Mouse (Mus musculus) limb, embryonic 14.5 days (tissue): ENCODE results near the gene Sbk2. TPM values are rescaled to one million over a fixed set of nuclear protein-coding genes. Genes with fewer than 3 reads are reported as not detected.

Experiments used
- ATAC-seq: fragments of 200-750 bp; cut with Nextera tagmentation; 2 replicates; pipeline ENCODE4 v1.8.0; 2017; ENCODE audit warnings: low read depth, moderate number of reproducible peaks, moderate TSS enrichment; ENCODE audit not compliant: low FRiP score
- DNase-seq: peaks from one replicate; pipeline ENCODE4 v3.0.0-alpha.2; 2015; ENCODE audit warnings: low spot score
- H3K27ac ChIP-seq: fragments of 300-500 bp; sonication (generic); replicated peaks from 2 replicates; pipeline ENCODE4 v1.5.1; 2014; ENCODE audit warnings: low read depth, mild to moderate bottlenecking, low read length, moderate library complexity, mixed read lengths
- H3K27me3 ChIP-seq: fragments of 300-500 bp; sonication (generic); 2 replicates; pipeline ENCODE4 v1.6.1; 2014; ENCODE audit warnings: low read length, mixed read lengths; ENCODE audit not compliant: control insufficient read depth, insufficient read depth
- H3K36me3 ChIP-seq: fragments of 300-500 bp; sonication (generic); 2 replicates; pipeline ENCODE4 v1.6.1; 2014; ENCODE audit warnings: mild to moderate bottlenecking, low read length, moderate library complexity, mixed read lengths; ENCODE audit not compliant: control insufficient read depth, insufficient read depth
- H3K4me1 ChIP-seq: fragments of 300-500 bp; sonication (generic); 2 replicates; pipeline ENCODE4 v1.6.1; 2014; ENCODE audit warnings: antibody characterized with exemption, low read length, mixed read lengths; ENCODE audit not compliant: control insufficient read depth, insufficient read depth
- H3K4me2 ChIP-seq: fragments of 300-500 bp; sonication (generic); replicated peaks from 2 replicates; pipeline ENCODE4 v1.6.1; 2014; ENCODE audit warnings: low read depth, mild to moderate bottlenecking, low read length, moderate library complexity; ENCODE audit not compliant: severe bottlenecking
- H3K4me3 ChIP-seq: fragments of 300-500 bp; sonication (generic); replicated peaks from 2 replicates; pipeline ENCODE4 v1.5.1; 2014; ENCODE audit warnings: low read length
- H3K9ac ChIP-seq: fragments of 300-500 bp; sonication (generic); 2 replicates; pipeline ENCODE4 v1.6.1; 2014; ENCODE audit warnings: mild to moderate bottlenecking, low read depth, low read length, moderate library complexity; ENCODE audit not compliant: severe bottlenecking
- H3K9me3 ChIP-seq: fragments of 300-500 bp; sonication (generic); 2 replicates; pipeline ENCODE4 v1.6.1; 2016; ENCODE audit warnings: low read length; ENCODE audit not compliant: control insufficient read depth
- POLR2A ChIP-seq: fragments of 200-500 bp; IDR thresholded peaks from 2 replicates; pipeline ENCODE4 v1.8.0; 2012; ENCODE audit warnings: inconsistent platforms, mild to moderate bottlenecking, moderate library complexity, borderline replicate concordance; ENCODE audit not compliant: insufficient read depth, insufficient read length; ENCODE audit errors: extremely low read depth
- WGBS: fragments of 180-500 bp; shearing (Covaris S2); extraction: QIAGEN DNeasy Blood & Tissue Kit; methylation state at CpG from one replicate; pipeline ENCODE4 v1.1.7; 2014; 5-methylcytosine and 5-hydroxymethylcytosine counted together
- polyA plus RNA-seq, 2 experiments: library from polyadenylated mRNA; depleted of rRNA in 1 of 2; stranded (reverse) in 1 of 2; unstranded in 1 of 2; fragments of >200 nt; fragmentation: Nextera tagmentation in 1 of 2; extraction: Ambion mirVana in 1 of 2; gene quantifications; 2 replicates each; pipeline versions ENCODE4 v1.2.1 to v1.2.3; 2012 to 2014

Sbk2 gene
- polyA plus RNA-seq, 2 experiments: 0.37 to 0.45 TPM

- no peaks in the 10 kb centered on the region for H3K4me1 ChIP-seq
- no peaks in the 10 kb centered on the region for H3K36me3 ChIP-seq
- no peak overlapping the region for H3K9ac ChIP-seq
- H3K4me2 ChIP-seq: no peak overlapping the region
- no peak for ATAC-seq
- H3K27ac ChIP-seq: no peak overlapping the region
- H3K27me3 ChIP-seq: no peaks in the 10 kb centered on the region
- WGBS: 79% methylated on average over 4 of the region's 4 CpGs
- DNase-seq: no peak
- TF ChIP-seq POLR2A: no peak
- no peak overlapping the region for H3K4me3 ChIP-seq
- no peaks in the 10 kb centered on the region for H3K9me3 ChIP-seq
These were observed 29.9 kb downstream of the Sbk2 start for GRCm38 (mm10) chr7:4934160-4934914.

GRCm38 (mm10) chr7:4933103-4933502 is 31.1 kb downstream of the Sbk2 start:
- ATAC-seq (peak; percentile 29; the same call in 1 of the 2 replicates), DNase-seq (no peak)
- H3K4me3 ChIP-seq: no peak overlapping the region
- no peaks in the 10 kb centered on the region for H3K9me3 ChIP-seq
- no peak overlapping the region for H3K27ac ChIP-seq
- 72% methylated on average over 12 of the region's 12 CpGs for WGBS
- no peak overlapping the region for H3K4me2 ChIP-seq
- H3K9ac ChIP-seq: 0 out of 2 replicates have a peak overlapping the region, but pooled peaks have one; percentile 25
- H3K4me1 ChIP-seq: no peaks in the 10 kb centered on the region
- H3K27me3 ChIP-seq: no peaks in the 10 kb centered on the region
- no peaks in the 10 kb centered on the region for H3K36me3 ChIP-seq
- TF ChIP-seq POLR2A: no peak

- no peak for DNase-seq
- H3K9ac ChIP-seq: no peak overlapping the region
- peaks cover 38% of the 10 kb centered on the region for H3K4me1 ChIP-seq
- H3K4me3 ChIP-seq: no peak overlapping the region
- WGBS: 65% methylated on average over 17 of the region's 17 CpGs
- H3K27me3 ChIP-seq: no peaks in the 10 kb centered on the region
- no peak overlapping the region for H3K27ac ChIP-seq
- no peaks in the 10 kb centered on the region for H3K9me3 ChIP-seq
- ATAC-seq: no peak
- H3K4me2 ChIP-seq: no peak overlapping the region
- no peaks in the 10 kb centered on the region for H3K36me3 ChIP-seq
- no peak for TF ChIP-seq POLR2A
These were observed 35.9 kb downstream of the Sbk2 start for GRCm38 (mm10) chr7:4928323-4928722.

- no peak overlapping the region; the same call in 1 of the 2 replicates for H3K27ac ChIP-seq
These were observed 36.5 kb downstream of the Sbk2 start for GRCm38 (mm10) chr7:4927711-4928110.

GRCm38 (mm10) chr7:4926849-4927248 is 37.4 kb downstream of the Sbk2 start:
- Histone ChIP-seq H3K27me3 (no peaks in the 10 kb centered on the region), H3K9ac (peak overlapping the region; percentile 28; the same call in 1 of the 2 replicates), H3K9me3 (no peaks in the 10 kb centered on the region), H3K36me3 (no peaks in the 10 kb centered on the region), H3K27ac (no peak overlapping the region; the same call in 1 of the 2 replicates), H3K4me1 (peaks cover 48% of the 10 kb centered on the region), H3K4me3 (no peak overlapping the region), H3K4me2 (peak overlapping the region; percentile 14; the same call in 1 of the 2 replicates)
- TF ChIP-seq POLR2A: no peak
- ATAC-seq: no peak
- 69% methylated on average over 16 of the region's 16 CpGs for WGBS
- no peak for DNase-seq

More at GRCm38 (mm10) chr7:4927711-4928110, 36.5 kb downstream of the Sbk2 start:
- Histone ChIP-seq H3K4me2 (0 out of 2 replicates have a peak overlapping the region, but pooled peaks have one; percentile 3), H3K4me3 (no peak overlapping the region), H3K9ac (no peak overlapping the region), H3K36me3 (no peaks in the 10 kb centered on the region), H3K9me3 (no peaks in the 10 kb centered on the region), H3K27me3 (no peaks in the 10 kb centered on the region), H3K4me1 (peaks cover 44% of the 10 kb centered on the region)
- DNase-seq: no peak
- TF ChIP-seq POLR2A: no peak
- 56% methylated on average over 8 of the region's 8 CpGs for WGBS
- ATAC-seq: no peak
